Mouse (Mus musculus): ENCODE measurements around the gene Clcc1. TPM values are rescaled to one million over a fixed set of nuclear protein-coding genes. Genes with fewer than 3 reads are reported as not detected.

The Clcc1 gene
- total RNA-seq (2014; fragmentation: Nextera tagmentation) (41.6 and 42.9 TPM in 2 replicates), total RNA-seq (2017) (82.2 and 87.6 TPM in 2 replicates), polyA plus RNA-seq (2012) (10.5 and 14.0 TPM in 2 replicates)

GRCm38 (mm10) chr3:108653710-108654379 is at the start of gene Clcc1:
TSS of gene Clcc1 (plus strand) at chr3:108653913.
- Histone ChIP-seq H3K4me1 (ENCODE audit: insufficient read depth, low read depth, low read length) (peaks cover 26% of the 10 kb centered on the region), H3K4me3 (ENCODE audit: low read depth, low read length) (peak within 1 kb of the TSS; percentile 85), H3K36me3 (replicated peaks) (peaks cover 17% of the 10 kb centered on the region), H3K9me3 (replicated peaks) (no peaks in the 10 kb centered on the region), H3K27me3 (ENCODE audit: insufficient read depth, low read length) (0 out of 2 replicates have a peak, but pooled peaks cover 3% of the 10 kb centered on the region)
- ATAC-seq (ENCODE audit: extremely low read depth, insufficient number of reproducible peaks, low FRiP score, poor library complexity, severe bottlenecking) (peak; percentile 85), DNase-seq (ENCODE audit: low spot score) (peak; percentile 90)
- TF ChIP-seq GATA2 (IDR thresholded peaks at IDR 0.05; ENCODE audit: borderline replicate concordance, low read depth, low read length) (no peak), TAL1 (conservative IDR thresholded peaks at IDR 0.05; ENCODE audit: low read depth, low read length) (no peak)

- H3K36me3 ChIP-seq (replicated peaks): peaks cover 5% of the 10 kb centered on the region
- H3K9me3 ChIP-seq (replicated peaks): no peaks in the 10 kb centered on the region
- DNase-seq (ENCODE audit: low spot score) (no peak), ATAC-seq (ENCODE audit: extremely low read depth, insufficient number of reproducible peaks, low FRiP score, poor library complexity, severe bottlenecking) (no peak)
- no peak for TF ChIP-seq POLR2AphosphoS5 (IDR thresholded peaks at IDR 0.05; ENCODE audit: insufficient replicate concordance, low read depth, low read length)
- no peak for TF ChIP-seq CTCF (IDR thresholded peaks at IDR 0.05; ENCODE audit: low read depth, low read length)
- TF ChIP-seq GATA2 (IDR thresholded peaks at IDR 0.05; ENCODE audit: borderline replicate concordance, low read depth, low read length): no peak
- TF ChIP-seq GATA1 (IDR thresholded peaks at IDR 0.05; ENCODE audit: borderline replicate concordance, low read length): no peak
- TF ChIP-seq TAL1 (conservative IDR thresholded peaks at IDR 0.05; ENCODE audit: low read depth, low read length): no peak
- H3K4me3 ChIP-seq (ENCODE audit: low read depth, low read length): no peak overlapping the region
- no peaks in the 10 kb centered on the region for H3K27me3 ChIP-seq (ENCODE audit: insufficient read depth, low read length)
- H3K4me1 ChIP-seq (ENCODE audit: insufficient read depth, low read depth, low read length): no peaks in the 10 kb centered on the region
Measured at GRCm38 (mm10) chr3:108608906-108609305, 44.8 kb upstream of the Clcc1 start.

- Histone ChIP-seq H3K9me3 (replicated peaks) (no peaks in the 10 kb centered on the region), H3K27me3 (ENCODE audit: insufficient read depth, low read length) (no peaks in the 10 kb centered on the region), H3K4me3 (ENCODE audit: low read depth, low read length) (no peak overlapping the region), H3K36me3 (replicated peaks) (peaks cover 7% of the 10 kb centered on the region), H3K4me1 (ENCODE audit: insufficient read depth, low read depth, low read length) (no peaks in the 10 kb centered on the region)
- TF ChIP-seq GATA1 (IDR thresholded peaks at IDR 0.05; ENCODE audit: borderline replicate concordance, low read length) (no peak), TAL1 (conservative IDR thresholded peaks at IDR 0.05; ENCODE audit: low read depth, low read length) (no peak), POLR2AphosphoS5 (IDR thresholded peaks at IDR 0.05; ENCODE audit: insufficient replicate concordance, low read depth, low read length) (no peak), GATA2 (IDR thresholded peaks at IDR 0.05; ENCODE audit: borderline replicate concordance, low read depth, low read length) (no peak), CTCF (IDR thresholded peaks at IDR 0.05; ENCODE audit: low read depth, low read length) (no peak)
- no peak for DNase-seq (ENCODE audit: low spot score)
- no peak for ATAC-seq (ENCODE audit: extremely low read depth, insufficient number of reproducible peaks, low FRiP score, poor library complexity, severe bottlenecking)
Measured at GRCm38 (mm10) chr3:108634761-108635160, 19.0 kb upstream of the Clcc1 start.

GRCm38 (mm10) chr3:108639412-108639811 is 14.3 kb upstream of the Clcc1 start:
- Histone ChIP-seq H3K4me1 (ENCODE audit: insufficient read depth, low read depth, low read length) (no peaks in the 10 kb centered on the region), H3K4me3 (ENCODE audit: low read depth, low read length) (no peak overlapping the region), H3K9me3 (replicated peaks) (no peaks in the 10 kb centered on the region), H3K27me3 (ENCODE audit: insufficient read depth, low read length) (no peaks in the 10 kb centered on the region), H3K36me3 (replicated peaks) (peaks cover 15% of the 10 kb centered on the region)
- no peak for DNase-seq (ENCODE audit: low spot score)
- no peak for TF ChIP-seq TAL1 (conservative IDR thresholded peaks at IDR 0.05; ENCODE audit: low read depth, low read length)
- no peak for TF ChIP-seq GATA1 (IDR thresholded peaks at IDR 0.05; ENCODE audit: borderline replicate concordance, low read length)
- no peak for TF ChIP-seq GATA2 (IDR thresholded peaks at IDR 0.05; ENCODE audit: borderline replicate concordance, low read depth, low read length)
- TF ChIP-seq CTCF (IDR thresholded peaks at IDR 0.05; ENCODE audit: low read depth, low read length): no peak
- TF ChIP-seq POLR2AphosphoS5 (IDR thresholded peaks at IDR 0.05; ENCODE audit: insufficient replicate concordance, low read depth, low read length): no peak
- ATAC-seq (ENCODE audit: extremely low read depth, insufficient number of reproducible peaks, low FRiP score, poor library complexity, severe bottlenecking): no peak

GRCm38 (mm10) chr3:108640998-108641397 is 12.7 kb upstream of the Clcc1 start:
- no peak for ATAC-seq (ENCODE audit: extremely low read depth, insufficient number of reproducible peaks, low FRiP score, poor library complexity, severe bottlenecking)
- H3K9me3 ChIP-seq (replicated peaks): no peaks in the 10 kb centered on the region
- DNase-seq (ENCODE audit: low spot score): no peak

GRCm38 (mm10) chr3:108644856-108645255 is 8.9 kb upstream of the Clcc1 start:
- Histone ChIP-seq H3K4me1 (ENCODE audit: insufficient read depth, low read depth, low read length) (no peaks in the 10 kb centered on the region), H3K36me3 (replicated peaks) (peaks cover 17% of the 10 kb centered on the region), H3K4me3 (ENCODE audit: low read depth, low read length) (no peak overlapping the region), H3K27me3 (ENCODE audit: insufficient read depth, low read length) (0 out of 2 replicates have a peak, but pooled peaks cover 2% of the 10 kb centered on the region), H3K9me3 (replicated peaks) (no peaks in the 10 kb centered on the region)
- DNase-seq (ENCODE audit: low spot score): no peak
- no peak for ATAC-seq (ENCODE audit: extremely low read depth, insufficient number of reproducible peaks, low FRiP score, poor library complexity, severe bottlenecking)
- TF ChIP-seq GATA1 (IDR thresholded peaks at IDR 0.05; ENCODE audit: borderline replicate concordance, low read length): no peak
- TF ChIP-seq TAL1 (conservative IDR thresholded peaks at IDR 0.05; ENCODE audit: low read depth, low read length): no peak
- TF ChIP-seq GATA2 (IDR thresholded peaks at IDR 0.05; ENCODE audit: borderline replicate concordance, low read depth, low read length): no peak
- no peak for TF ChIP-seq POLR2AphosphoS5 (IDR thresholded peaks at IDR 0.05; ENCODE audit: insufficient replicate concordance, low read depth, low read length)
- no peak for TF ChIP-seq CTCF (IDR thresholded peaks at IDR 0.05; ENCODE audit: low read depth, low read length)

More at GRCm38 (mm10) chr3:108640998-108641397, 12.7 kb upstream of the Clcc1 start:
- TF ChIP-seq GATA1 (IDR thresholded peaks at IDR 0.05; ENCODE audit: borderline replicate concordance, low read length) (no peak), CTCF (IDR thresholded peaks at IDR 0.05; ENCODE audit: low read depth, low read length) (no peak), GATA2 (IDR thresholded peaks at IDR 0.05; ENCODE audit: borderline replicate concordance, low read depth, low read length) (no peak), POLR2AphosphoS5 (IDR thresholded peaks at IDR 0.05; ENCODE audit: insufficient replicate concordance, low read depth, low read length) (no peak), TAL1 (conservative IDR thresholded peaks at IDR 0.05; ENCODE audit: low read depth, low read length) (no peak)
- Histone ChIP-seq H3K4me3 (ENCODE audit: low read depth, low read length) (no peak overlapping the region), H3K36me3 (replicated peaks) (peaks cover 21% of the 10 kb centered on the region), H3K4me1 (ENCODE audit: insufficient read depth, low read depth, low read length) (no peaks in the 10 kb centered on the region), H3K27me3 (ENCODE audit: insufficient read depth, low read length) (no peaks in the 10 kb centered on the region)
